Mouse (Mus musculus) testis, adult 2 months (tissue): Measurements from ENCODE around the gene Rps15.

Experiments used
- CTCF ChIP-seq: fragments of 200-500 bp; IDR thresholded peaks from 2 replicates; pipeline ENCODE4 v1.5.1; 2012; ENCODE audit warnings: low read depth, mild to moderate bottlenecking, inconsistent platforms, low read length, moderate library complexity; ENCODE audit not compliant: control insufficient read depth, insufficient read depth, insufficient replicate concordance
- POLR2A ChIP-seq: fragments of 200-500 bp; IDR thresholded peaks from 2 replicates; pipeline ENCODE4 v1.6.1; 2012; ENCODE audit warnings: low read depth, mild to moderate bottlenecking, inconsistent platforms, low read length, moderate library complexity; ENCODE audit not compliant: control insufficient read depth

- TF ChIP-seq CTCF (no peak; the same call in 1 of the 2 replicates), POLR2A (peak; percentile 9; the same call in 1 of the 2 replicates)
These were observed 37.6 kb upstream of the Rps15 start for GRCm38 (mm10) chr10:80254331-80255297.
